Mouse (Mus musculus) spleen, adult 12 weeks (tissue): Measurements from ENCODE around the gene Flot2.
"Not testable (repeated sequence)": the region's sequence is repeated elsewhere in the genome, so short reads cannot be mapped to it uniquely, and the experiment has no call there.

Experiments used
- DNase-seq: peaks from one replicate; pipeline ENCODE4 v3.0.0; 2022; ENCODE audit warnings: low spot score

Gene Flot2

DNA sequence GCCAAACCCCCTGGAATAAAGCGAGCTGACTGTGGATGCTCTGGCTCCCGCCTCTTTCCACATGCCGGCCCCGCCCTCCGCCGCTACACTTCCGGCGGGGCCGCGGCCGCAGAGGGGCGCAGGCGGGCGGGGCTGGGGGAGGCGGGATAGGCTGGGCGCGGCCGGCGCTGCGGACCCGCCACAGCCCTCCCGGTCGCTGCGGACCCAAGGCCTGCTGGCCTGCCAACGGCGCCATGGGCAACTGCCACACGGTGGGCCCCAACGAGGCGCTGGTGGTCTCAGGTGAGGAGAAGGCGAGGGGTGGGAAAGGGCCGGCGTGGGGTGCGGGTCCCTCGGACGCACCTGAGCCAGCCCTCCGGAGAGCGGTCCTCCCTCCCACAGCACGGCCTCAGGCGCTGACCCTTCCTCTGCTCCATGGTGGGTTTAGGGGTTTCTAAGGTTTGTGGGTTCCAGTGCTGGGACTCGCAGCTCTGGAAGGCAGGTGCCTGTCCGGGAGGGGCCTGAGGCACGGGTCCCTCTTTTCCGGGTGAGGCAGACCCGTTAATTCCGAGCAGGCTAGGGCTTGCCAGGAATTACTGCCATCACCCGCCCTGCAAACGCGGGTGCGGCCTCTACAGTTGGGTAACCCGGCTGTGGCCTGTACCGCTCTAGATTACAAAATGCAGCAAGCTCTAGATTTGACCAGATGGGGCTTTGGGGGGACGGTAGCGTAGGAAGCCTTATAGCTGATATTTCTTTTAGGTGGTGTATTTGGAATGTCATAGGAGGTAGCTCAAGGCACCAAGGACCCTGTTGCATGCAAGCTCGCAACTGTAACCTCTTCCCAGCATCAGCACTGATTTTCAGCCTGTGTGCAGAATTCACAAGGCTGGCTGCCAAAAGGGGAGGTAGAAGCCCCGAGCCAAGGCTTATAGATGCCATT is at the start of gene Flot2:
Gene Flot2 (plus strand): TSS at position 101 of the 922 bp plus-strand sequence.
- no peak for DNase-seq

DNA sequence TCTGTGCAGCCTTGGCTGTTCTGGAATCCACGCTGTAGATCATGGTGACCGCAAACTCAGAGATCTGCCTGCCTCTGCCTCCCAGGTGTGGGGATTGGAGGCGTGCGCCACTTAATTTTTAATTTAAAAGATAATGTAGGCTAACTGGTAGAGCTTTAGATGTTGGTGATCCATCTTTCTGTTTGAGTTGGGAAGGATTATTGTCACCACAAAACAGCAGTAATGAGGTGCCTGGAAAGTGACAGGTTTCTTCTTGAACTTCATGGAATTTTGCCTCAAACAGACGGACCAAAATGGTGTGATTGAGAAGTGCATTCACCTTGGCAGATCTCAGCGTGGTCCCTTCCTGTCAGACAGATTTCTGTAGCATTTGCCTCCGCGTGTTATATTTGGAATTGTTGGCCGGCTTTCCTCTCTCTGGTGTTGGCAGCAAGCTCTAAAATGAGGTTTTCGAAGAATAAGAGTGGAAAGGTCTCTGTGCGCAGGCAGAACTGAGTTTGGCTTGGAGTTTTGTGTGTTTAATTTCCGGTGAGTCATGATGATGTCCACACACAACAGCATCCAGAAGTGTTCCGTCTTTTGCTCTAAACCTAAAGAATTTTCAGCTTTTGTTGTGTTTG is 48.5 kb upstream of the Flot2 start:
- DNase-seq: no peak

DNA sequence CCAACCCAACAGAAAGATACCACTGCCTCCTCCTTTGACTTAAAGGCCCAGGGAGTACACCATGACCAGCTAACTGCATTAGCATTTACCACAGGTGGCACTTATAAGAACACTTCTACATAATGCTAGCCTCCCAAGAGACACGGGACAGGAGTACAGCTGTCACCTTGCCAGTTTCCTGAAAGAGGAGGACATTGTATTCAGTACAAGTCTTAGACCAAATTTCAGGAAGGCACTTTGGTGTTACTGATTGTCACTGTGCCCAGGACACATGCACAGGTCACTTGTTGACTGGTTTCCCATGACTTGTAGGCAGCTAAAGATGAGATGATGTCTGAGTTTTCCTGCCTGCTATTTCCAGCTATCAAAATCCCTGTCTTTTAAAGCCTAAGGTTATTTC is 42.2 kb upstream of the Flot2 start:
- no peak for DNase-seq

DNA sequence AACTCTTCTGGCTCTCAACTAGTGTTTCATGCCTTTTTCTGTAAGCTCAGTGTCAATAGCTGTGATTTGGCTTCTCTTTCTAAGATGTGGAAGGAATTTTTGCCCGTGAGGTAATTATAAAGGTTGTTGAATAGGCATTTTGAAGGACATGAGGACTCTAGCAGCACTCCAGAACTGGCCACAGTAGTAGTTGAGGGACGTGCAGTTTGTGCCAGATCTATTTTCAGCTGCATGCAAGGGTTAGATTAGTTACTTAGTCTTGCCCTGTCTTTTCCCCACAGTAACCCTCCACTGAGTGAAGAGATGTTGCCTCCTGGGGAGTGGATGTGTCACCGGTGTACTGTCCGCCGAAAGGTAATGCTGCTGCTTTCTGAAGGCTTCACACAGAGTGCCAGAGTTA is 31.3 kb upstream of the Flot2 start:
- no peak for DNase-seq

DNA sequence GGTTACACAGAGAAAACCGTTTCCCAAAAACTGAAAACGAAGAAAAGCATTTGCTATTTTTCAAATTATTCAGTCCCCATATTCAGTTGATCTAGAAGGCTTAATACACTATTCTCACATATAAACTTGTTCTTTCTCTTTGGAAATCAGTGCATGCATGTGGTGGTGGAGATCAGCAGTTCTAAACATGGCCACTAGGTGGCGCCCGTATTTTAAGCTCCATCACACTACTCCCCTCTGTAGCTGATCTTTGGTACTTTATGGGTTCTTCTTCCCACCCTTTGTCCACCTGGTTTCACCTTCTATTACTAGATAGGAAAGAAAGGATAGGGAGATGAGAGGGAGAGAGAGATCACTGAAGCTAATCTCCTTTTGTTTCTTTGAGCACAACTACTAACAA is 18.1 kb upstream of the Flot2 start:
- DNase-seq: peak; percentile 54

DNA sequence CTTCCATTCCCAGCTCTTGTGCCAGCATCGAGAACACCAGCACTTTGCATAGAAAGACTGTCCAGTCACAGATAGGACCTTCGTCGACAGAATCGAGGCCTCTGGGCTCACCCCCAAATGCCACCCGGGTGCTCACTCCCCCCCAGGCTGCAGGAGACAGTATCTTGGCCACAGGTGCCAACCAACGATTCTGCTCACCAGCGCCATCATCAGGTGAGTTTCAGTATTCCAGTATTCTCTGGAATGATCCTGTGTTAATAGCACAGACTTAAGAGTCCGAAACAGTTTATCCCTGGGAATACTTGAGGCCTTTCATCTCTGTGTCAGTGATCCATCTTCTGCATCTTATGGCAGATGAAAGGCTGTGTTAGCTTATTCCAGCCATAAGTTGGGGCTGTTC is 14.1 kb upstream of the Flot2 start:
- peak; percentile 25 for DNase-seq

DNA sequence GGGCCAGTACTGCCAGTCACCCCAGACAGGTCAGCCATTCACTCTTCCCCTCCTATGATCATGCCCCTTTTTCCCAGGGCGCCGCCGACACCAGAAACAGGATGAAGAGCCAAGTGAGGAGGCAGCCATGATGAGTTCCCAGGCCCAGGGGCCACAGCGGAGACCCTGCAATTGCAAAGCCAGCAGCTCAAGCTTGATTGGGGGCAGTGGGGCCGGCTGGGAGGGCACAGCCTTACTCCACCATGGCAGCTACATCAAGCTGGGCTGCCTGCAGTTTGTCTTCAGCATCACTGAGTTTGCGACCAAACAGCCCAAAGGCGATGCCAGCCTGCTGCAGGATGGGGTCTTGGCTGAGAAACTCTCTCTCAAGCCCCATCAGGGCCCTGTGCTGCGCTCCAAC is 8.5 kb upstream of the Flot2 start:
- DNase-seq: no peak

DNA sequence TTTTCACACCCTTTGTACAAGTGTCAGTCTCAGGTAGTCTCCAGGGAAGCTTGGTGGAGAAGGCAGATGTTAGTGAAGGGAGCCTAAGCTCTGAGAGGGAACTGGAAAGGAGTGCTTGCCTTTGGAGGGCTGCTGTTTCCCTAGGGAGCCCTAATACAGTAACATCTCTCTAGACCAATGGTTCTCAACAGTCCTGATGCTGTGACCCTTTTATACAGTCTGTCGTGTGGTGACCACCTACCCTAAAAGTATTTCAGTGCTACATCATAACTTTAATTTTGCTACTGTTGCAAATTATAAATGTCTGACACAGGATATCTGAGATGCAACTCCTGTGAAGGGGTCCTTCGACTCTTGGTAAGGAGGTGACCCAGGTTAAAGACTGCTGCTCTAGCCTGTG is 7.1 kb upstream of the Flot2 start:
- no peak for DNase-seq

DNA sequence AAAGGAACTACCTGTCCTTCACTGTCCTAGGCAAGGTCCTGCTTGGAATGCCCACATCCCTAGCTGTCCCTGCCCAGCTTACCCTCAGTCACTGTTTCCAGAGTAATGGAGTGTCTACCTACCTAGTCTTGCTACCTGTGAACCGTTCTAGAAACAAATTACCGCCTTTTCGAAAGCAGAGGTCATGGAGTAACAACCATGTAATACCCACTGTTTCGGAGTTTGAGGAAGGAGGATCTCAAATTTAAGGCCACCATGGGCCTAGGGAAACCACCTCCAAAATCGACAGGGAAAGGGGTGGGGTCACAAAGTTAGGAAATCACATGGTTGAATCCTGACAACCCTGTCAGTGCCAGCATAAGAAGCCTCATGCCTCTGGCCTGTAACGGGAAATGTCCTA is 6.3 kb upstream of the Flot2 start:
- no peak for DNase-seq

DNA sequence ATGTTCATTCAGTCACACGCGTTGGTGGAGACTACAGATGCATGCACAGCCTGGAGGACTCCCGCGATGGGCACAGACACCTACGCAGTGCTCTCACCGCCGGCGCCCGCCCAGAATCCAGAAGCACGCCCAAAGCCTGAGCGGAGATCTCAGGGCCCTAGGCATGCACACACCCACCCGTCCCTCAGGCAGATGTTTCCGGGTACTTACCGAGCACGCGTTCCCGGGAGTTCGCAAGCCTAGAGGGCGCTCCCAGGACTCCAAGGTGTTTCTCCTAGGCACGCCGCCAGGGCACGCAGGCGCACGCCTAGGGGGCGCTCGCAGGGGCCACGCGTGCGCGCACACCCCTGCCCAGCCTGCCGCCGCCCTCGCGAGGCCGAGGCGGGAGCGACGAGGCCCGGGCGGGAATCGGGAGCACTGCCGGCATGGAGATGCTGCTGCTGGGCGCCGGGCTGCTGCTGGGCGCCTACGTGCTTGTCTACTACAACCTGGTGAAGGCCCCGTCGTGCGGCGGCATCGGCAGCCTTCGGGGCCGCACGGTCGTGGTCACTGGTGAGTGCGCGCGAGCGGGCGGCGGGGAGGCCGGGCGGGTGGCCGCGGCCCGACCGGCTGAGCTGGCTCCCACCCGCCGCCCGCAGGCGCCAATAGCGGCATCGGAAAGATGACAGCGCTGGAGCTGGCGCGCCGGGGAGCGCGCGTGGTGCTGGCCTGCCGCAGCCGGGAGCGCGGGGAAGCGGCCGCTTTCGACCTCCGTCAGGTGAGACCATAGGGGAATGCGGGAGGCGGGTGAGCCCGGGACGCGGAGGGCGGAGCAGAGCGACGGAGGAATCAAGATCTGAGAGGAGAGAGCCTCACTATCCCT is 5.6 kb upstream of the Flot2 start, which contains the start of gene Dhrs13:
Gene Dhrs13 (plus strand): TSS at position 334 of the 862 bp plus-strand sequence.
- DNase-seq: peak; percentile 87

DNA sequence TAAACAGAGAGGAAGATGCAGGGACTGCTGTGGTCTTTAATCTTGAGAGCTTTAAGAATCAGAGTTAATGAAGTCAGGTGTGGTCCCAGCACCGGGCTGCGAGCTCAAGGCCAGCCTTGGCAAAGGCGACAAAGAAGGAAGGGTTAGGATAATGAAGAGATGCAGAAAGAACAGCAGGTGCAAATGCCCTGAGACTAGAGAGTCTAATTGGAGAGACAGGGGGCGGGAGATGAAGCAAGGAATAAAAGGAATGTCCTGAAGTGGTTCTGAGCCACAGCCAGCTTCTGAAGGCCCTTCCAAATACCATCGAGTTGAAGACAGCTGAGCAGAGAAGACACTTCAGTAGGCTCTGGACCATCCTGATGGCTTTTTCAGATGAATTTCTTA is 4.9 kb upstream of the Flot2 start:
- DNase-seq: no peak

DNA sequence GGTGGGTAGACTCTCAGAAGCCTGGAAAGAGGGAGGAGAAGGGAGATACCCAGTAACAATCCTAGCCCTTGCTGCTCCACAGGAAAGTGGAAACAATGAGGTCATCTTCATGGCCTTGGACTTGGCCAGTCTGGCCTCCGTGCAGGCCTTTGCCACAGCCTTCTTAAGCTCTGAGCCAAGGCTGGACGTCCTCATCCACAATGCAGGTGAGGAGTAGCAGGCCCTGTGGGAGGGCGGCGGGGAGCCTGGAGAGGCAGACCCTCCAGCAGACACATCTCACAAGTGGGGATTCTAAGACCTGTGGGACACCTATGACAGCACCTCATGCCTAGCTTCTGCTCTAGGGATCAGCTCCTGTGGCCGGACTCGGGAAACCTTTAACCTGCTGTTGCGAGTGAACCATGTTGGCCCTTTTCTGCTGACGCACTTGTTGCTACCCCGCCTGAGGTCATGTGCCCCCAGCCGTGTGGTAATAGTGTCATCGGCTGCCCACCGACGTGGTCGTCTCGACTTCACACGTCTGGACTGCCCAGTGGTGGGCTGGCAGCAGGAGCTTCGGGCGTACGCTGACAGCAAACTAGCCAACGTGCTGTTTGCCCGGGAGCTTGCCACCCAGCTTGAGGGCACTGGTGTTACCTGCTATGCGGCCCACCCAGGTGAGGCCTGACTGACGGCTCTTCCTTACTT is 3.7 kb upstream of the Flot2 start:
- DNase-seq: no peak

DNA sequence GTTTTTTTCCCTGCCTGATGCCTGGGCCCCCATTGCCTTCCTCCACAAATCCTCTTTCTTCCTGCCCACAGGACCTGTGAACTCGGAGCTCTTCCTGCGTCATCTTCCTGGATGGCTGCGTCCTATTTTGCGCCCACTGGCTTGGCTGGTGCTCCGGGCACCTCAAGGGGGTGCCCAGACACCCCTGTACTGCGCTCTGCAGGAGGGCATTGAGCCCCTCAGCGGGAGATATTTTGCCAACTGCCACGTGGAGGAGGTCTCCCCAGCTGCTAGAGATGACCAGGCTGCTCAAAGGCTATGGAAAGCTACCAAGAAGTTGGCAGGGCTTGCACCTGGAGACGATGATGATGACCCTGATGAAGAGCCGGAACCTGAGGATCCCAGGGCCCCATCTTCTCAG is 940 bp upstream of the Flot2 start:
- no peak for DNase-seq

DNA sequence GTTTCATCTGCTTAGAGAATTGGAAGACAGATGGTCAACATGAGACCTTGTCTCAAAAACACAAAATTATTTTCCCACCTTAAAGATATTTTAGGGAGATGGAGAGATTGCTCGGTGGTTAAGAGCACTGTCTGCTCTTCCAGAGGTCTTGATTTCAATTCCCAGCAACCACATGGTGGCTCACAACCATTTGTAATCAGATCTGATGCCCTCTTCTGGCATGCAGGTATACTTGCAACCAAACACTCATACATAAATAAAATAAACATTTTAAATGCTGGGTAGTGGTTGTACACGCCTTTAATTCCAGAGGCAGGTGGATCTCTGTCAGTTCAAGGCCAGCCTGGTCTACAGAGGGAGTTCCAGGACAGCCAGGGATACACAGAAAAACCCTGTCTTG is 3.1 kb downstream of the Flot2 start:
- DNase-seq: no peak

DNA sequence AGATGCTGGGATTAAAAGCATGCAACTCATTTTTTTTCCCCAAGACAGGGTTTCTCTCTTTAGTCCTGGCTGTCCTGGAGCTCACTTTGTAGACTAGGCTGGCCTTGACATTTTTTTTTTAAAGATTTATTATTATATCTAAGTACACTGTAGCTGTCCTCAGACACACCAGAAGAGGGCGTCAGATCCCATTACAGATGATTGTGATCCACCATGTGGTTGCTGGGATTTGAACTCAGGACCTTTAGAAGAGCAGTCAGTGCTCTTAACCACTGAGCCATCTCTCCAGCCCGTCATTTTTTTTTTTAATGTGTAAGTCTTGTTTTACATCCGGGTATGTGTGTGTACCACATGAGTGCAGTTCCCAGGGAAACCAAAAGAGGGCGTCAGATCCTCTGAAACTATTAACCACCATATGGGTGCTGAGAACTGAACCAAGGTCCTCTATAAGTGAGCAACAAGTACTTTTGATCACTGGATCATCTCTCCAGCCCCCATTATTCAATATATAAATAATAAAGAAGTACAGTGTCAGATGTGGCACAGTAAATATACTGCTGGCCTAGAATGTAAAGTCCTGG is 4.6 kb downstream of the Flot2 start:
- not testable (repeated sequence) for DNase-seq

DNA sequence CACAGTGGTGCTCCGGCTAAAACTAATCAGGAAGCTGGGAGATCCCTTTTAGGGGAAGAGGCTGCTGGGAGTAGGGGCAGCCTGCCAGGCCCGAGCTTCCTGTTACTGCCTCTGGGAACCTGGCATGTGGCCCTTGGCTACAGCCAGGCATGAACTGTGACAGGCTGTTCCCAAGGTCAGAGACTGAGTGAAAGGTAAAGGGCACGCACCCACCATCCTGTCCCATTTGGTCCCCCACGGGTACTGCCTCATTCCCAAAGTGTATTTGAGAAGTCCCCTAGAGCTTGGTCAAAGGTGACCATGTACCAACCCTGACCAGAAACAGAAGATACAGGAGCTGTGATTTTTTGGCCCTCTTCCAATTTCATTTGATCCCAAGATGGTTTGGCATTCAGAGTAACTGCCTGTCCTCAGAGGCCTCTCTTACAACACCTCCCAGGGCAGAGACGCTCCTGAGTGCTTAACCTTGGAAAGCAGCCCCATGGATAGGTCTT is 7.1 kb downstream of the Flot2 start:
- no peak for DNase-seq

DNA sequence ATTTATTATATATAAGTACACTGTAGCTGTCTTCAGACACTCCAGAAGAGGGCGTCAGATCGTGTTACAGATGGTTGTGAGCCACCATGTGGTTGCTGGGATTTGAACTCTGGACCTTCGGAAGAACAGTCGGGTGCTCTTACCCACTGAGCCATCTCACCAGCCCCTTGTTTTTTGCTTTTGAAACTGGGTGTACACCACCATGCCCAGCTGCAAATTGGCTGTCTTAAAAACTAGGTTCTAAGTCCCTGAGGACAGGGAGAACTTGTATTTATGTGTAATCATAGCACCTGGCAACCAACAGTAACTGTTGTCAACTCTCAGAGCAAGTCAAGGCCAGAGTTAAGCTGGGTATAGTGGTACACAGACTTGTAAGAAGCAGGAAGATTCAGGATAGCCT is 10.9 kb downstream of the Flot2 start:
- DNase-seq: not testable (repeated sequence)

DNA sequence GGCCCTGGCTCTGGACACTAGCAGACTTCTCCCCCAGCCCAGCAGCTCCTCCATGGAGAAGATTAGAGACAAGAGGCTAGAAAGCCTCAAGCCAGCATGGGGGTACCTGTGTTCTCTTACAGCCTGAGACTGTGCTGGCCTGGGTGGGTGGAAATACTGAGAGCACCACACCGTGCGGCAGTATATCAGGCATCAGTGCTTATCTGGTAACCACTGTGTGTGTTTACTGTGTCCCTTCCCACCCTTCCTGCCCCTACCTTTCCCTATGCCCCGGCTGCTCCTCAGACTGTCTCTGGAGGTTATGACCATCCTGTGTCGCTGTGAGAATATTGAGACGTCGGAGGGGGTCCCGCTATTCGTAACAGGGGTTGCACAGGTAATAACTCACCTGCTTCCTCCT is 15.3 kb downstream of the Flot2 start:
- no peak for DNase-seq

DNA sequence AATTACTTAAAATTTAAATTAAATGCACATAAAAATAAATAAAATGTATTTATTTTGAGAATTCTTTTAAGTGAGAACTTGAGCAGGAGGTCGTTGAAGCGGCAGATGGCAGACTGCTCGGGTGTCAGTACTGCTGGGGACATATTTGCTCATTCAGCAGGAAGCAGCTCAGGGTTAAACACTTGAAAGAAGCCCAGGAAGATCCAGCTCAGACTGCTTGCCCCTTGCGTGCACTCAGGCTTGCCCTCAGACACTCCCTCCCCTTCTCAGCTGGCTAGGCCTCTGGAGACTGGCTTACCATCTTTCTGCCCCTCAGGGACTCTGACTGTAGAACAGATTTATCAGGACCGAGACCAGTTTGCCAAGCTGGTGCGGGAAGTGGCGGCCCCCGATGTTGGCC is 19.2 kb downstream of the Flot2 start:
- DNase-seq: no peak

DNA sequence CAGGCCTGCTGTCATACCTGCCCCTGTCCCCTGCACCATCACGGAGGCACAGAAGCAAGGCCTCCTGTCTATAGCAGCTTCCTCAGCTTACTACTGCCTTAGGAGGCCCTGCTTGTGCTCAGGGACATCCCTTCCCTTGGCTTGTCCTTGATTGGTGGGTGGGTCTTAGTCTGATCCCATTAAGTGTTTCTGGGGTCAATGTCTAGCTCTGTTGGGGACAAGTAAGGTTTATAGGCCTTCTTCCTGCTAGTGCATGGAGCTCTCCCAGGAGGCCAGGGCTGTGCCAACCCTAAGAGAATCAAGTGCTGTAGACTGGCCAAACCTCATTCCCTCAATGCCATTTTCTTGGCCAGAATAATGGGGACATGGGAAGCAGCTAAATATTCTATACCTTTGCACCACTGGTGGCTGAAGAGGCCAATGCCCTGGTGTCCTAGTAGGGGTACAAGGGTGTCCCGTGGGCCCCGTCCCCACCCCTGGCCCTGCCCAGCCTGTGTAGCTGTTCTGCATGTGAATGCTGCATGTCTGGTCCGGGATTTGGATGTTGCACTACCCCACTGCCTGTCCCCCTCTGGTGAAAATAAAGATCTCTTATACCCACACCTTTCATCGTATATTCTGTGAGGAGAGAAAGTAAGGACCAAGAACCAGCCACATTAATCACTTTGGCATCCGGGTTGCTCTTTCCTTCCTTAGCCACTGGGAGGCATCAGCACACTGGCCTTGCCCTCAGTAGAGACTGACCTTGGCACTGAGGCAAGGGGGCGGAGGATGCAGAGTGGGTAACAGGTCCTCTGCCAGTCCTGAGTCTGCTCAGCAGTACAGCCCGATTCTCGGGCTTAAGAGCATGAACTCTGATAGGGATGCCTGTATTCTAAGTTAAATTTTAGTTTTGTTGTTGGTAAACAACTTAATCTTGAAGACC is 22.4 kb downstream of the Flot2 start:
- peak; percentile 65 for DNase-seq
